ENCODE assay signal across 27 mouse cellular contexts in genomic region chr16:43111288-43111687, GRCm38 (mm10).
"Had no signal": no experiment of that assay in that cellular context is flagged by ENCODE, and none has a peak within 500 bp of the region (broad histone marks: within the 10 kb centered on the region; RNA-seq: fewer than 3 reads in every experiment).

No protein-coding gene starts in this region.

- H3K9ac ChIP-seq: heart, embryonic 12.5 days; hindbrain, embryonic 12.5 days; hindbrain, embryonic 14.5 days; intestine, embryonic 15.5 days; limb, embryonic 12.5 days; liver, embryonic 13.5 days; liver, embryonic 15.5 days had no signal

- H3K27me3 ChIP-seq: heart, embryonic 12.5 days; hindbrain, embryonic 12.5 days; intestine, embryonic 15.5 days; limb, embryonic 12.5 days; liver, embryonic 13.5 days; liver, embryonic 15.5 days had no signal

- H3K36me3 ChIP-seq: heart, embryonic 10.5 days; heart, embryonic 12.5 days; hindbrain, embryonic 10.5 days; hindbrain, embryonic 12.5 days; intestine, embryonic 15.5 days; limb, embryonic 10.5 days; limb, embryonic 12.5 days; liver, embryonic 13.5 days; liver, embryonic 15.5 days had no signal

- H3K9me3 ChIP-seq: heart, embryonic 10.5 days; heart, embryonic 12.5 days; hindbrain, embryonic 10.5 days; hindbrain, embryonic 12.5 days; intestine, embryonic 15.5 days; limb, embryonic 10.5 days; limb, embryonic 12.5 days; liver, embryonic 13.5 days; liver, embryonic 15.5 days had no signal

- H3K4me3 ChIP-seq: gastrocnemius, adult 2 months; heart, embryonic 10.5 days; heart, embryonic 12.5 days; hindbrain, embryonic 10.5 days; hindbrain, embryonic 12.5 days; intestine, embryonic 15.5 days; left cerebral cortex, adult 2 months; limb, embryonic 10.5 days; limb, embryonic 12.5 days; liver, embryonic 13.5 days; liver, embryonic 15.5 days had no signal

- DNase-seq: gastrocnemius, adult 2 months; gastrocnemius, postnatal 10 days; gastrocnemius, postnatal 25 days; heart, adult 18-20 months; heart, postnatal 10 days; heart, postnatal 4 days; kidney, adult 18-20 months; kidney, adult 8-10 months; kidney, postnatal 10 days; kidney, postnatal 25 days; kidney, postnatal 4 days; liver; liver, embryonic 13.5 days had no signal

- H3K4me2 ChIP-seq: heart, embryonic 12.5 days; hindbrain, embryonic 12.5 days; hindbrain, embryonic 14.5 days; intestine, embryonic 15.5 days; limb, embryonic 12.5 days; liver, embryonic 11.5 days; liver, embryonic 13.5 days; liver, embryonic 15.5 days had no signal

- H3K27ac ChIP-seq: gastrocnemius, adult 2 months; heart, embryonic 10.5 days; hindbrain, embryonic 10.5 days; hindbrain, embryonic 12.5 days; hindbrain, embryonic 14.5 days; intestine, embryonic 15.5 days; left cerebral cortex, adult 2 months; limb, embryonic 10.5 days; limb, embryonic 12.5 days; liver, embryonic 13.5 days; liver, embryonic 15.5 days had no signal

- ATAC-seq: hindbrain, embryonic 16.5 days; inflammation-experienced regulatory T-cells, adult 6 months; intestine, embryonic 15.5 days; intestine, postnatal 0 days had no signal

- H3K4me1 ChIP-seq: hindbrain, embryonic 12.5 days; intestine, embryonic 15.5 days; limb, embryonic 12.5 days; liver, embryonic 13.5 days; liver, embryonic 15.5 days had no signal
